Mouse (Mus musculus) cerebellum, adult 2 months (tissue): ENCODE measurements around the gene Gm5136.

Experiments
- CTCF ChIP-seq: fragments of 200-500 bp; IDR thresholded peaks from 2 replicates; pipeline ENCODE4 v1.5.1; 2011; ENCODE audit warnings: low read depth, mild to moderate bottlenecking, control low read depth, low read length, moderate library complexity, borderline replicate concordance; ENCODE audit not compliant: insufficient read depth
- POLR2A ChIP-seq: fragments of 200-500 bp; IDR thresholded peaks from 2 replicates; pipeline ENCODE4 v1.6.1; 2011; ENCODE audit warnings: low read length, control low read depth, borderline replicate concordance; ENCODE audit not compliant: insufficient read depth

DNA sequence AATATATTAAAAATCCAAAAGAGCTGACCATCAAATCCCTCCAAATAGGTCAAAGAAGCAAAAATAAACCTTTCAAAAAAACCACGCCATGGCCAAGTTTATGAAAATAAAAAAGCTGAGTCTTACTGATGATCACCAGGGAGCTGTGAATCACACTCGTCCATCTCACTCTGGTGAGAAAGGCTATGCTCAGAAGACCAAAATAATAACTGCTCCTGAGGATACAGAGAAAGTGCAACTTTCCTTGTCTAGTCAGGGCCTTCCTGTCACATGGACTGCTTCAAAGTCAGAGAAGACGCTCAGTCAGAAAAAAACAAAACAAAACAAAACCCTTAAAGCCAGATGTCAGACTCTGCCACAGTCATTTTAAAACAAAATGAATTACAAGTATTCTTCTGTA is 39.7 kb downstream of the Gm5136 start:
- no peak for TF ChIP-seq CTCF
- TF ChIP-seq POLR2A = no peak
